Mouse (Mus musculus) limb, embryonic 10.5 days (tissue): ENCODE results near the gene Chmp6. TPM values are rescaled to one million over a fixed set of nuclear protein-coding genes. Genes with fewer than 3 reads are reported as not detected.

Experiments
- polyA plus RNA-seq: library from polyadenylated mRNA; unstranded; fragments of >200 nt; fragmentation: Nextera tagmentation; extraction: Ambion mirVana; gene quantifications from 2 replicates; pipeline ENCODE4 v1.2.1, GENCODE M21; 2016

The Chmp6 gene
- polyA plus RNA-seq, 1 experiment from 2014 or later: 127 TPM

Other genes with a start within 250 kb of the Chmp6 start
- gene Baiap2, start 29.3 kb downstream of the Chmp6 start, polyA plus RNA-seq: 13.3 and 13.8 TPM in 2 replicates
- 0.78 and 1.7 TPM in 2 replicates for gene Aatk, start 133.7 kb downstream of the Chmp6 start, polyA plus RNA-seq
- 46.7 and 55.2 TPM in 2 replicates for gene Cep131, start 173.4 kb downstream of the Chmp6 start, polyA plus RNA-seq
- gene Tepsin, start 185.3 kb downstream of the Chmp6 start, polyA plus RNA-seq: 21.4 and 23.0 TPM in 2 replicates
- gene Ndufaf8, start 185.5 kb downstream of the Chmp6 start, polyA plus RNA-seq: 78.5 and 83.8 TPM in 2 replicates
- 99.6 and 99.8 TPM in 2 replicates for gene Slc38a10, start 237.9 kb downstream of the Chmp6 start, polyA plus RNA-seq